Mouse (Mus musculus) adrenal gland, adult 8-10 months (tissue): ENCODE data around the gene Plcb2. TPM values are rescaled to one million over a fixed set of nuclear protein-coding genes. Genes with fewer than 3 reads are reported as not detected.
A peak's percentile ranks its signal among the peaks of the same experiment; 100 is the strongest.

ENCODE experiments used
- DNase-seq: peaks from one replicate; pipeline ENCODE4 v3.0.0; 2022
- total RNA-seq, 4 experiments: library from RNA; stranded (reverse); gene quantifications; 2 replicates each; pipeline ENCODE4 v1.2.4; 2022

Gene Plcb2
- total RNA-seq = 1 to 10 TPM; 2.0 to 4.1 (median 3.0) TPM

DNA sequence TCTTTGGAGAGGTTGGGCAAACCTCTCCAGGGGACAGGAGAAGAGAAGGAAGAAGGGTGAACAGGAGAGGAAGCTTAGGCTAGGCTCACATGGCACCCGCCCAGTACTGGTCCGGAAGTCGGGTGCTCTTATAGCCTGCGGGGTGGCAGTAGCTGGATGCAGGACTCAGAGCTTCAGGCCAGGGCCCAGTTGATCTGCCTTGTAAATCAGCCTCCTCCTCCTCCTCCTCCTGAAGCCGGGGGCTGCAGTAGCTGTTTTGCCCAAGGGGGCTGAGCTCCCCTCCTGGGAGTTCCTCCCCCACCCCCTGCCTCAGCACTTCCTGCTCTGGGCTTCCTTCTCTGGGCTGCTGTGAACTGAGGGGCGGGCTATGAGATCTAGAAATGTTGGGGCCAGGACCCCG, at the start of gene Plcb2:
Gene Plcb2 (minus strand): TSS at position 102 of the 400 bp plus-strand sequence.
- no peak for DNase-seq

DNA sequence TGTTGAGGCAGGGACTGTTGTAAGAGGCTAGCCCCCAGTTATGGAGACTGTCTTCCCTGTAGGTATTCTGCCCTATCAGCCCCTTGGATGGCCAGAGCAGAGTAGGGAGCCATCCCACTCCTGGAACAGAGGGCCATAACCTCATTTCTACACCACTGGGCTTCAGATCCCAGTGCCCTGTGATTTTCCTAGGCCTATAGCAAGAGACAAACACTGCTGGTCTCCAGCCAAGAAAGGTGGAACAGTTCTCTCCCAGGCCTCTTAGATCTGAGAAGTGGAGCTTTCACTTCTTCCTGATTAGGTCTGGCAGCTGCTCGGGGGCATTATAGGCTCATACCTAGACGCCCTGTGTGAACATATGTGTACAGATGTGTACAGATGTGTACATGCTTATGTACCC, 48.1 kb upstream of the Plcb2 start:
- no peak for DNase-seq

DNA sequence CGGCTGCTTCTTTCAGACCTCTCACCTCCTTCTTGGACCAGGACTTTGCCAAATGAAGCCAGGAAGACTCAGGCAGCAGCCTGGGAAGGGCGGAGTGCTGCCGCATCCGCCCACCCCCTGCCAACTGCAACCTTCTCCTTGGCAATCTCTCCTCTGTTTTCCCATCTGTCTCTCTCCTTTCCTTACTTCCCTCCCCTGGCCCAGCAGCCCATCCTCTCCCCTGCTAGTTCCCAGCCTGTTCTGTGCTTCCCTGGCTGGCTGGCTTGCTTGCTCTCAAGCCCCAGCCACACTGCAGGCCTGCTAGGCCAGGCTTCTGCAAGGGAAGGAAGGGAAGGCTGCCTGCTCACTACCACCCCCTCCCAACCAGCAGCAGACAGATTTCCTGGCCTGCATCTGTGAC, 47.6 kb upstream of the Plcb2 start:
- no peak for DNase-seq

GRCm38 (mm10) chr2:118775396-118775795, 47.2 kb upstream of the Plcb2 start:
- no peak for DNase-seq

GRCm38 (mm10) chr2:118774536-118774935, 46.3 kb upstream of the Plcb2 start:
- DNase-seq = no peak

GRCm38 (mm10) chr2:118772158-118772874, 44.1 kb upstream of the Plcb2 start, which contains the start of gene Phgr1:
Gene Phgr1 (plus strand): TSS chr2:118772769.
- no peak for DNase-seq

GRCm38 (mm10) chr2:118766041-118767033, 38.1 kb upstream of the Plcb2 start:
- no peak for DNase-seq

- DNase-seq = no peak
These were observed 36.6 kb upstream of the Plcb2 start for GRCm38 (mm10) chr2:118764875-118765274.

DNA sequence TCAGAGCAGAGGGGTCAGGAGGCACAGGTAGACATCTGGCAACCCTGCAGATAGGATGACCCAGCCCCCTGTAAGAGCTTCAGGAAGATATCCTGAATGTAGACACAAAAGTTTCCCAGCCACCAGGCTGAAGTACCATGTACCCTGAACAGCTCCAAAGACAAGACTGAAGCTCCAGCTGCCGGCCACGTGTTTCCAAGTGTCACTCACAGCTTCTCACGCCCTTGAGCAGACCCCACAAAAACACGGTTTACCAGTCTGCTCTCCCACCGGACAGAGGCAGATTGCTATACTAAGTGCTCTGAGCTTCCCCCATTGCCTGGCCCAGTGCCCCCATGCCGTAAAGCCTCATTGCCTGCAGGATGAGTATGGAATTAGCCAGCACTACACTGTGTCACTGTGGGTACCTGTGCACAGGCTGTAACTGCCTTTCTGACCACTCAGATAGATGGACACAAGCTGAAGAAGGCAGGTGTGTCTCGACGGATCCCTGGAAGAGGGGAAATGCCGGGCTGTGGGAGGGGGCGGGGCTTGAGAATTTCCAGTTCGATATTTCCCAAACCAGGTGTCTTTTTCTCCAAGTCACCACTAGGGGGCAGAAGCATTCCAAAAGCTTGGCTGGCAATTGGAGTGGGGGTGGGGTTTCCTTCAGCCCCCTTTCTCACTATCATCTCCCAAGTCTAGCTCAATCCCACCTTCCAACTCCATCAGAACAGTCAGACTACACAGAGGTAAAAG, 36.0 kb upstream of the Plcb2 start:
- DNase-seq = no peak

GRCm38 (mm10) chr2:118763469-118763868, 35.2 kb upstream of the Plcb2 start:
- DNase-seq = no peak

- DNase-seq = no peak
These were observed 34.5 kb upstream of the Plcb2 start for GRCm38 (mm10) chr2:118762784-118763148.

GRCm38 (mm10) chr2:118761906-118762783, 33.9 kb upstream of the Plcb2 start, which contains the start of gene Ccdc9b:
Gene Ccdc9b (minus strand): TSS chr2:118762661.
- DNase-seq = peak; percentile 91

DNA sequence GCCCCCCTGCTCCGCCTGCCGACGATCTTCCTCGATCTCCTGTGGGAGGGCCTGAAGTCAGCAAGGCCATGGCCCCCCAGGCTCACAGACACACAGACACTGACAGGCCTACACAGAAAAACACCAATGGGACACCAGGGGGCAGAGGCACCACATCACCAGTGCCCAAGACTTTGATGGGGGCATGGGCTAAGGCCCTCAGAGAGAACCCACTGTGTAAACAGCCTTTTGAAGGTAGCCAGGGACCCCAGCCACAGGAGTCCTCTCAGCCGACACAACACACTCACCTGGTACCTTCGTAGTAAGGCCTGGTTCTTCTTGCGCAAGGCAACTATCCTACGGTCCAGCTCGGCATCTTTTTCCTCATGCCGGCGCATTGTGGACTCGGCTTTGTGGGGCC, 33.1 kb upstream of the Plcb2 start:
- no peak for DNase-seq

DNA sequence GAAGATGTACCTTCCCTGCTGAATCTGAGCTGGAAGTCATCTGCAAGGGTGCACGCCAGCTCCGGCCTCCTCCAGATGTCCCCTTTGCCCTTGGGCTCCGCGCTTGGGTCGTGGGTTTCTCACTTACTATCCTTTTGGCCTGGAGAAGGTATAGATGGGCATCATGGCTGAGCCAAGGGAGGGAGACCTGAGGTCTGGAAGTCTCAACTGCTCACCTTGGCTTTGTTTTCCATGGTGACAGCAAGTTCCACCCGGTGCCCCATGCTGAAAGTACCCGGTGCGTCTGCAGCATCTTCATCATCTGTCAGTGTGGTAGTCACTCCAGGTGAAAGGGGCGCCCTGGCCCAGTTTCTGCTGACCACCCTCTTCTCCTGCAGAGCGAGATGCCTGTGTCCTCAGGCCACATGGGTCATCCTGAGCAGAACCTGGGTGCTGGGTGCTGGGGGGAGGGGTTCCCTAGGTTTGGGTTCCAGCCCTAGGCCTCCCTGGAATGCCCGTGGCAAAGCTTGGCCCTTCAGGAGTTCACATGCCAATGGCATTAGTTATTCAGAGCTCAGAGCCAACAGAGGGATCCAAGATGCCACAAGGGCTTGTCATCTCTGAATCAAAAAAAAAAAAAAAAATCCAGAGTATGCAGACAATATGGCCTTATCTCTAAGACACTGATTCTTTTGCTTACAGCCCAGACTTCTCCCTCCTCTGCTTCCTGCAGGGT, 32.2 kb upstream of the Plcb2 start:
- no peak for DNase-seq

DNA sequence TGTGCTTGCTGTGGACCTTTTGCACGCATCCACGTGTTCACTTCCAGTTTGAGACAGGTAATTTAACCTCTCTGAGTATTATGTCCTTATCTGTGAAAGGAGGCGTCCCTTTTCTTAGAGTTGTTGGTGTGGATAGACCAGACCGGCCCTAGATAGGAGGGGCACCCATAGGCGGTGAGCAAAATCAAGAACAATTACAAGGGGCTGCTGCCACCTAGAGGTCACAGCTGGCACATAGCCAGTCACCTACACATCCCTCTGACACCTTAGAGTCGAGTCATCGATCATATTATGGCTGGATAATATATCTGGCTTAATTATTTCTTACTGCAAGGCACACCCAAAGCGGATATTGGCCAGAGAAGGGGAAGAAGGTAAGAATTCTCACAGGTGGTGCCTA, 31.6 kb upstream of the Plcb2 start:
- DNase-seq = no peak

DNA sequence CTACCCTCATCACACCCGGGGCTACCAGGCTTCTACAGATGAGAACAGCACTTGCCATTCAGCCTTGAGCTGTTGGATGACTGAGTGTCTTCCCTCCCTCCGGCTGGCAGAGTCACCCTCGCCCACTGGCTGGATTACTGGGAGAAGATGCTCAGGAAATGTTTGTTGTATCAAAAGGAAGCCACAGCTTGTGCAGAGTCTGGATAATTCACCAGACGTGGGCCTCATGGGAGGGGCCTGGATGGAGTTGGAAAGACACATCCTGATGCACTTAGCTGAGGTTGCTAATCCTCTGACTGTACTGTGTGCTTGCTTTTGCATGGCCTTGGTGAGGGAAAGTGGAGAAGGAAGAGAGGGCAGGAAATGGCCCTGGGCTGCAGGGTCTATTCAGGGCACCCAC, 27.9 kb upstream of the Plcb2 start:
- no peak for DNase-seq

DNA sequence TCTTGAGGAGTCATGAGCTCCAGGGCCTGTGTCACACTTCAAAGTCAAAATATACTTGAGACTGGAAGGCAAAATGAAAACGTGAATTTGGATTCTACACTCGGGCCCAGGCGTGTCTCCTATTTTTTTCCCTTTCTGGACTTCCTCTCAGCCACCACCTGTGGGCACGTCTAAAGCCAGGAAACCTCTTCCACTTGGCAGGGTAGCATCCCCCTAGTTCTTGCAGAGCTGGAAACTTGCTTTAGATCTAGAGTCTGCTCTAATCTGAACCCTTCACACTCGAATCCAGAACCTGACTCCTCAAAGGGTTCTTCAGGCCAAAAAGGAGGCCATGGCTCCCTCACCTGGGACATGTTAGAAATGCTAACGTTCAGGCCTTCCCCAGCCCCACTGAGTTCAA, 27.2 kb upstream of the Plcb2 start:
- DNase-seq = no peak

DNA sequence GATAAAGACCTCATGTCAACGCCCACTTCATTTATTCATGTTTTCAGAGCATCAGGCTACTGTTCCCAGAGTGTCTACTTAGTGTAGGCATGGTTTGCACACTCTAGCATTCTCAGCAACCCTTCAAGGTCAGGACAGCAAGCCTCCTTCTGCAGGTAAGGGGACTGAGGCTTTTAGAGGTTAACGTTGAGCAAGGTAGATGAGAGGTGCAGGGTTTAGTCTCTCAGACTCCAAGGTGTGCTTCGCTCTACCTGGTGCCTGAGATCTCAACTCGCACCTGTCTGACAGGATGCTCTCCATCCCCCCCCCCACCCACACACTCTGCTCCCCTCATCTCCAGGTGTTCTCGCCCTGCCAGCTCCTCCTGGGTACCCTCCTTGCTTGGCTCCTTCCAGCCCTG, 25.9 kb upstream of the Plcb2 start:
- DNase-seq = no peak

DNA sequence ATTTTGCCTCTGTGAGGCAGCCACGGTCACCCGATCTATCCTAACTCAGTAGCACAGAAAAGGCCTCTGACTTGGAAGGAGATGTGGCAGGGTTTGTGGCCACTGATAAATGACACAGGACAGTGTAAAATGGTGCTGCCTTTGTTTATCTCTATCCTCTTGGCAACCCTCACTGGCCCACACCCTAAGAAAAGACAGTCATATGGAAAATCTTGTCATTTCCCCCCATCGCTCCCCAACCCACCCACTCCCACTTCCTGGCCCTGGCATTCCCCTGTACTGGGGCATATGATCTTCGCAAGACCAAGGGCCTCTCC, 24.5 kb upstream of the Plcb2 start:
- DNase-seq = no peak

DNA sequence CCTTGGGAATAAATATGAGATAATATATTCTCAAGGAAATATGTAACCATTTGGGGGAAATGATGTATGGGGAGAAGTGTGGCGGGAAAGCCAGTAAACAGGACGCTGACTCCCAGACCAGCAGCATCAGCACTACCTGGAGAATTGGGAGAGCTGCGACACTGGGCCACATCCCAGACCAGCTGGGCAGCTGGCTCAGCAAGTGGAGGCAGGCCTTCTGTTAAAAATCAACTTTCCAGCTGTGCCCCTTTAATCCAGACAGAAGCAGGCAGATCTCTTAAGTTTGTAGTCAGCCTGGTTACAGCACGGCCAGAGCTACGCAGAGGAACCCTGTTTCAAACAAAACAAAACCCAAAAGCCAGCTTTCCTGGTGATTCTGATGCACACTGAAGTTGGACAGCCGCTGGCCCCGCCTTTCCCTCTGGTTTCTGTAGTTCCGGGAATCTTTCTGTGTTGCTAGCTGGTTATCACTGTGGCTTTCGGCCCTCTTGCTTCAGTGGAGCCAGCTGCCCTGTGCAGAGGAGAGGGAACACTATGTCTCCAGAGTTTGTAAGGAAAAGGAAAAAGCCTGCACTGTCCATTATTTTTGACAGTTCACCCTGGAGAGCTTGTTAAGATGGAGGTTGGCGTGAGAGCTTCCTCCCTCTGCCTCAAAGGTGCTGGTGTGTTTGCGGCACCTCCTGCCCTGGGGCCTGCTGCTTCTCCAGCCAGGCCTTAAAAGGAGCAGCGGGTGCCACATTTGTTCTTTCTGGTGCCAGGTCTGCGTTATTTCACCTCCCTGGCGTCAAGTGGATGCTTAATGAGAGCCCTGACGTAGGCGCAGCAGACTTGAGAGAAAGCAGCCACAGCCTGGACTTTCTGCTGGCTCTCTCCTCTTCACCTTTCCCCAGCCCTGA, 23.9 kb upstream of the Plcb2 start:
- DNase-seq = no peak
